Mouse (Mus musculus) retina, embryonic 14.5 days (tissue): ENCODE data around the gene Prom1.
"Not testable (repeated sequence)": the region's sequence is repeated elsewhere in the genome, so short reads cannot be mapped to it uniquely, and the experiment has no call there.

Experiments
- DNase-seq: peaks from one replicate; pipeline ENCODE4 v3.0.0-alpha.2; 2015; ENCODE audit warnings: low spot score

The Prom1 gene

GRCm38 (mm10) chr5:44101231-44102110 lies at the start of gene Prom1:
Gene Prom1 (minus strand): TSS chr5:44102032.
- peak; percentile 68 for DNase-seq

GRCm38 (mm10) chr5:44147732-44148131 lies 45.9 kb upstream of the Prom1 start:
- no peak for DNase-seq

- DNase-seq: no peak
Observed at GRCm38 (mm10) chr5:44146437-44147332, 44.9 kb upstream of the Prom1 start.

GRCm38 (mm10) chr5:44143467-44144235 lies 41.8 kb upstream of the Prom1 start:
- no peak for DNase-seq

GRCm38 (mm10) chr5:44127487-44127886 lies 25.7 kb upstream of the Prom1 start:
- no peak for DNase-seq

DNA sequence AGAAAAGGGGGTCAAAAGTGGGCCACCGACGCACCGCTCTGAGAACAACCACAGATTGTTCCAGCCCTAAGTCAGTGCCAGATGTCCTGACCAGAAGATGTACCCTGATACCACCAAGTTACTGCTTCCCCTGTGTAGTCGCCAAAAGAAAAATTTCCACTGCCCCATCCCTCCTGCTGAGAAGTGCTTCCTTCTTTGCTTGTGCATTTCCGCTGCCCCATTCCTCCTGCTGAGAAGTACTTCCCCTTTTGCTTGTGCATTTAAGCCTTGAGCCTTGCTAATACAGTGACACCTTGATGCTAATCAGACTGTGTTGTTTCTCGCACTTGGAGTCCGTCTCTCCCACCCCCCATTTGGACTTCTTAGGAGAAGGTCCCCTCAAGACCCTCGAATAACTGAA lies 24.7 kb upstream of the Prom1 start:
- not testable (repeated sequence) for DNase-seq

DNA sequence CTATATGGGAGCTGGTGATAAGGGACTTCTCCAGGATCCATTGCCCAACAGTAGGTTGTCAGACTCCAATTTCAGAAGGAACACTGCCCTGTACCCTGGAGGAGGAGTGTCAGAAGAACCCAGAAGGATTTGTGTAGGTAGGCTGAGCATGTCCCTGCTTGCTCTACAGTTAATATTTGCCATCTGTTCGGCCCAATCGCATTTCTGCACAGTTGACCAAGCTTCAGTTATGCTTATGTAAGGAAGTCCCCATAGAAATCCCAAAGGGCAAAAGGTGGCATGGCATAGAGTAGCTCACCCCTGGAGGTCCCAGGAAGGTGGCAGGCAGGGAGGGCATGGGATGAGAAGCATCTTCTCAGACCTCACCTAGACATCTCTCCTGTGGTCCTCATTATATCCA lies 19.6 kb upstream of the Prom1 start:
- no peak for DNase-seq

DNA sequence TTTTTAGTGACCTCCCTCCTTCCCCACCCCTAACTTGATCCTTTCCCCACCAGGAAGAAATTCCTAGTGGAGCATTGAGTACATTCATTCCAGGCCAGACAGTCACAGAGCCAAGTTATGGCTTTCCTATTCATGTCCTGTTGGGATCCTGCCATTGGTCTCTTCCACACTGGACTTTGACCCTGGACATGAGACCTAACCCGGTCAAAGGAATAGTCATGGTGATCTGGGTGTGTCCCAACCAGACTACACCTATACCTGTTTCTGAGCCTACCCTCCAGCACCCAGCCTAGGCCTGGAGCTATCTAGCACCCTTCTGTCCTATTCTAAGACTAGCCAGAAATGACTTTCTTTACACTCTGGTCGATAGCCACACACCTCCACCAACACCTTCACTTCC lies 11.3 kb upstream of the Prom1 start:
- DNase-seq: no peak

- no peak for DNase-seq
Observed at GRCm38 (mm10) chr5:44109121-44109520, 7.3 kb upstream of the Prom1 start.

DNA sequence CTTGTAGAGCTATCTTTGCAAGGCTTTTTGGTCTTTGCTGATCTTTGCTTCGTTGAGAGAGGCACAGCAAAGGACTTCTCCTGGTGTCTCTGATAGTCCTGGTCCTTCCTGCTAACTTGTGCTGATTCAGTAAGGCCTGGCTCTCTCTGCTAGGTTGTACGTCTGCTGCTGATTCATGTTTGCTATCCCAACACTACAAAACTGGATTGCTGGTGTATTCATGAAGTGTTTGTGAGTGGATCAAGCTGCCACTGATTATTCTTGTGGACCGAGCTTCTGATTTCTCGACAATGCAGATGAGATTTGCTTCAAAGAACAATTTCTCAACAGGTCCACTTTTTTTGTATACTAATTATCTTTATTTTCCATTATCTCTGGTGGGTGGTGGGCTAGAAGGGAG lies 6.3 kb upstream of the Prom1 start:
- no peak for DNase-seq

GRCm38 (mm10) chr5:44105192-44105591 lies 3.4 kb upstream of the Prom1 start:
- no peak for DNase-seq

GRCm38 (mm10) chr5:44104686-44105085 lies 2.9 kb upstream of the Prom1 start:
- no peak for DNase-seq

DNA sequence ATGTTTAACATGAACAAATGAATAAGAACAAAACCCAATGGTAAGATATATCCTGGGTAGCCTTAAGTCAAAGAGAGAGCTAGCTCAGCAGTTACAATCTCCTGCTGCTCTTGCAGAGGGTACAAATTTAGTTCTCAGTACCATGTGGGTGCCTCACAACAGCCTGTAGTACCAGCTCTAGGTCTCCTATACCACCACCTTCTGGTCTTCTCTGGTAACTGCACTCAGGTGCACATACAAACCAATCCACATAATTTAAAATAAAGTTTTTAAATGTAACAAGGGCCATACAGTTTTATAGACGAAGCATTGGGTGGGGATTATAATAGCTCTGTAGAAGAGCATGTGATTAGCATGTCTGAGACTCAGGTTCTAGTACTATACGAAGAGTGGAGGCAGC lies 2.3 kb upstream of the Prom1 start:
- DNase-seq: peak; percentile 28

- DNase-seq: no peak
Observed at GRCm38 (mm10) chr5:44103121-44103520, 1.3 kb upstream of the Prom1 start.

GRCm38 (mm10) chr5:44100544-44101230 lies 1.1 kb downstream of the Prom1 start:
- peak; percentile 79 for DNase-seq

DNA sequence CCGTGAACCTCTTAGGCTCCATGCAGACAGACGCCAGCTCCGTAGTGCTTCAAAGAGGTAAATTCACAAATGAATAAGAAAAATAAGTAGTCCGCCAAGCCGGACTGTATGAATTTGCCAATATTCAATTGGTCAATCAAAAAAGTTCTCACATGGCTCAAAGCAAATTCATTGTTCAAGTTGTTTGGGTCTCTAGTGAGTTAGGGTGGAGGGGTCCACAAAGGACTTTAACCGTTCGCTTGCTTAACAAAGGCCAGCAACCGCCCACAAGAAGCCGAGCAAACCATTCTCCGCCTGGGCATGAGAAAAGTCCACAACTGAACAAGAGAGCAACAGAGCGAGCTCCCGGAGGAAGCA lies 1.7 kb downstream of the Prom1 start:
- no peak for DNase-seq

DNA sequence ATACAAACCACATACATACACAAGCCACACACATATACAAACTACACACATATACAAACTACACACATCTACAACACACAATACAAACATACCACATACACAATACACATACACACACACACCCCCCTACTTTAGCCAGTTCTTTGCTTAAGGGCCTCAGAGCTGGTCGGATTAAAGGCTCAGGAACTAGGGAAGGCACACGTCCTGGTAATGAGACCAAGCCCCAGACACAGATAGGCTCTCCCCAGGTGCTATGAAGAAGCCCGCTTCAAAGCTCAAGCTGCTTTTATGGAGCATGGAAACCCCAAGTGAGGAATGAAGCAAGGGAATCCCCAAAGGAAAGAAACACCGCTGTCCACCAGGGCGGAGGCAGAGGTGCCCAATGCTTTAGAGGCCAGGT lies 4.8 kb downstream of the Prom1 start:
- DNase-seq: no peak

DNA sequence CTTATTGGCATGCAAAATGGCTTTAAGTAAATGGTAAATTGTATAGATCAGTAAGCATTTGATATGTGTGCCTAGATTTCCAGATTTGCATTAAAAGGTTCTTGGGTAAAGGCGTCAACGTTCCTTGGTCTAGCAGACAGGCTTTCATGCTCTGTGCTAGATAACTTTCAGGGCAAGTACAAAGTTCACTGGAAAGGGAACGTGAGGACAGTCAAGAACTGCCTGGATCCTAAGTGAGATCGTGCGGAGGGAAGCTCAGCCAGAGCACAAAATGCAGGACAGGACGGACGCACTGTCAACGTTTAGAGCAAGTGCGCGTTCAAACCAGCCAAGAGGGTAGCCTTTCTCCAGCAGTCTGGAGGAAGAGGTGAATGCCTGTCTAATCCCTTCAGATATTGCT lies 5.7 kb downstream of the Prom1 start:
- DNase-seq: no peak

GRCm38 (mm10) chr5:44095697-44096096 lies 6.1 kb downstream of the Prom1 start:
- no peak for DNase-seq

DNA sequence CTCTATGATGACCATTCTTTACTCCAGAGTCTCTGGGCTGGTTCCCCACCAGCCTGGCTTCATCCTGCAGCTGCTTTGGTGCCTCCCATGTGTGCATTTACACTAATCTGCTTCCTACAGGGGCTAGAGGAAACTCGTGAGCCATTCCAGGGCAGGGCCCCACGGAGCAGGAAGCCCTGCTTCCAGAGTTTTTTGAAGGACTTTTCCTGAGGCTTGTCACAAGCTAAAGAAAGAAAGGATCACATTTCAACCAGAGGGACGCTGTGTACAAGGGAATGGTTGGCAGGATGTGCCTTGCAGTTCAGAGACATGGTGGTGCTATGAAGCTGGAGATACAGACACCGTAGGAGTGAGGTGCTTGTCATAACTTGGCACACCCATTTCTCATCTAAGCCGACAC lies 14.8 kb downstream of the Prom1 start:
- no peak for DNase-seq

DNA sequence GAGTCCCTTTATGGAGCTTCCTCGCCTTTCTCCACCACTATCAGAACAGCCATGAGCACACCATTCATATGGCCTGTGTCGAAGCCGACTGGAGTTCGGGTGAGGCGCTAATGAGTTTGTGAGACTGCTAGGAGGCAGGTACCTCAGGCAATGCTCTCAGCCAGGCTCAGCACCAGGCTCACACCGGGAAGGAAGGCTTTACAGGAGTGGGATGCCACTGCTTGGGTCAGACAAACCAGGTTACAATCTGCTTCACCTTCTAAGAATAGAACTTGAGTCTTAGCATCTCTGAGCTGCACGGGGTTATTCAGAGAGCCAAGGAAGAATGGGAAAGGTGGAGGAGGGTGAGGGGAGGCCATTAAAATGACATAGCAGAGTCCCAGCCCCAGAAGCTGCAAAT lies 16.0 kb downstream of the Prom1 start:
- no peak for DNase-seq

- no peak for DNase-seq
Observed at GRCm38 (mm10) chr5:44081108-44081507, 20.7 kb downstream of the Prom1 start.
